Mouse (Mus musculus): ENCODE data around the gene Glb1. TPM values are rescaled to one million over a fixed set of nuclear protein-coding genes. Genes with fewer than 3 reads are reported as not detected.

Glb1 gene
- polyA plus RNA-seq (2014; fragmentation: Illumina TruSeq; extraction: RNeasy Lipid Tissue Mini Kit (QIAGEN cat#74804)): 13.7 TPM

DNA sequence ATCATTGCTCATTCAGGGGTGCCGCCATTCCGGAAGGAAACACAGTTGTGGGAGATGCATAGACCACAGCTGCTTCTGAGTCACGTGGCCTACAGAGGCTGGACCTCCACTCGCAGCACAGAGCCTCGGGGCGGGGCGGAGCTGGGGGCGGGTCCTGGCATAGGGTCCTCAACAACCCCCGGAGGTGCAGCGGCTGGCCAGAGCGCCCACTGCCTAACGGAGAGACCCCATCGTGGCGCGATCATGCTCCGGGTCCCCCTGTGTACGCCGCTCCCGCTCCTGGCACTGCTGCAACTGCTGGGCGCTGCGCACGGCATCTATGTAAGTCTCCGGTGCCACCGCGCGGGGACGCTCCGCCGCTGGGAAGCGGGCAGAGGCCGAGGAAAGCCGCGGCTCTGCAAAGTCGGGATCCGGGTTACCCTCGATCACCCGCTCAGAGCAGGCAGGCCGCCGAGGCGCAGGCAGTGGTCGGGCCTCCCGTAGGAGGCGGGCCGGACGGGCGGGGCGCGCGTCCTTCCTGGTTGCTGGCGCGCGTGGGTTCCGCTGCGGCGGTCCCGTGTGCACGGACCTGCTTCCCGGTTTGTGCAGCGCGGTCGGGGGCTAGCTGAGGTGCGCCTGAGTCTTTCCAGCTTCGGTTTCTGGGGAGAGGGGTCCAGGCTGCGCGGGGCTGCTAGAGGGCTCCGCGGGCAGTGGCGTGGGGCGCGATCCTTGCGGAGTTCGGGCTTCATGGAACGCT lies at the start of gene Glb1, which contains the start of gene Tmppe:
Gene Glb1 (plus strand): TSS at position 128 of the 736 bp plus-strand sequence.
Gene Tmppe (plus strand): TSS at position 157 of the 736 bp plus-strand sequence.

DNA sequence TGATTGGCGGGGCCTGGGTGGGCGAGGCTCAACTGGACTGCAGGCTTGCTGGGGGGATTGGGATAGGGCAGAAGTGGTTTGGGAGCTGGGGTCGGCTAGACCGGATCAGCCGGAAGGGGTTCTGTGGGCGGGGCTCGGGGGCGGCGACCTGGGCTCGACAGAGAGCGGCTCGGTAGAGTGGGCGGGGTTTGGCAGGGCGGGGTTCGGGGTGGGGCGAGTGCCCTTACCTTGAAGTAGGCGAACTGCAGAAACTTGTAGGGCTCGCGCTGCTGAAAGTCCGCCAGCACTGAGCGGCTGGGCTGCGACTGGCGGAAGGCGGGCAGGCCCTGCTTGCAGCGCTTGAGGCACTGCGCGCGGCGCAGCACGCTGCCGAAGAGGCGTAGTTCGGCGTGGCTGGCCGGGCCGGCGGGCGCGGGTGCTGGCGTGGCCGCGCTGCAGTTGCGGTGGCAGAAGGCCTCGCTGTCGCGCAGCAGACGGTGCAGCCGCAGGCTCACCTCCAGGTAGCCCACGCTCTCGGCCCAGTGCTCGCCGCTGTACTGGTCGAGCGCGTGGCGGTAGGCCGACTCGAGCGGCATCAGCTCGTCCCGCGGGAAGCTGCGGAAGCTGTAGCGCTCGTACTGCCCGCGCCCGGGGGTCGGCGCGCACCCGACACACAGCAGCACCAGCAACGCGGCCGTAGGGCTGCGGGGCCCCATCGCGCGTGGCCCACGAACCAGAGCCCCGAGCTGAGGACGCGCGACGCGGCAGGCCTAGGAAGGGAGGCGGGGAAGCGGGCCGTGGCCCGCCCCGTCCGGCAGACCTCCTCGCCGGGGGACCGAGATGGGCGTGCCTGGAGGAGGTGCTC lies 10.7 kb upstream of the Glb1 start, which contains the start of gene Crtap:
Gene Crtap (minus strand): TSS at position 771 of the 844 bp plus-strand sequence.

DNA sequence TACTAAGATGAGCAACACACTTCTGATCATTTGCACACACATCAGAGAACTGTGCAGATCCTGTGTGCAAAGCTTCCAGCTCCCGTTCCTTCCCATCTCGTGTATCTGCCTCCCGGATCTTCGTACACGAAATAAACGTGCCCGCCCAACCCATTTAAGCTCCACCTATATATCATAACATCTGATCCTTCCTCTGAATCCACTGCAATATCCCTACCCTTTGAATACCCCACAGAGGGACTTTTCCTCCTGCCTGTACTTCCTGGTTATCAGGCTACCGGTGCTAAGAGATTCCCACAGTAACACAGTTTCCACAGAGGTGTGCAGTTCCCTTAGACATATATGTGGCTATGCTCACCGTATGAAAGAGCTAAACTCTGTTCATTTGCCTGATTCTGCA lies 103.9 kb downstream of the Glb1 start, which contains the start of gene Ccr4:
Gene Ccr4 (minus strand): TSS at position 101 of the 400 bp plus-strand sequence.

DNA sequence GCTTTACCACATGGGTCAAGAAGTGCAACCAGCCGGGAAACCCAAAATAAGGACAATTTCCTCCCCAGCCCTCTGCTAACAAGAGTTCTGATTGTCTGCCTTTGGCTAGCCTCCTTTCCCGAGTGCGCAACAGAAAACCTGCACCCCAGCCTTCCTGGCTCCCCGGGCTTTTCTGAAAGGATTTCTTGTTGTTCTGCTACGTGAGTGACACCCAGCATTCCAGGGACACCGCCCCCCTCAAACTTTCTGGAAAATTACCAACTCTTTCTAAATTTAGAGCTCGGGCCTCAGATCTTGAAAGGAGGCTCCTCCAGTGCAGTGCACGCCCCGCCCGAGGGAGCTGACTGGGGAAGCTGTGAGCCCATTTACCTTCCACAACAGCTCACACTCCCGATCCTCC lies 114.5 kb downstream of the Glb1 start, which contains the start of gene C130032M10Rik:
Gene C130032M10Rik (plus strand): TSS at position 334 of the 400 bp plus-strand sequence.

Other genes starting within 250 kb of the Glb1 start
- gene Bcl2a1c, start 70.9 kb upstream of the Glb1 start, polyA plus RNA-seq (2014; fragmentation: Illumina TruSeq; extraction: RNeasy Lipid Tissue Mini Kit (QIAGEN cat#74804)): not detected
- gene Crtap, start 10.4 kb upstream of the Glb1 start, polyA plus RNA-seq (2014; fragmentation: Illumina TruSeq; extraction: RNeasy Lipid Tissue Mini Kit (QIAGEN cat#74804)): 74.4 TPM
- gene Tmppe, start within 50 bp of the Glb1 start, polyA plus RNA-seq (2014; fragmentation: Illumina TruSeq; extraction: RNeasy Lipid Tissue Mini Kit (QIAGEN cat#74804)): 1.2 TPM
- gene Ccr4, start 103.8 kb downstream of the Glb1 start, polyA plus RNA-seq (2014; fragmentation: Illumina TruSeq; extraction: RNeasy Lipid Tissue Mini Kit (QIAGEN cat#74804)): not detected
- not detected for gene C130032M10Rik, start 114.6 kb downstream of the Glb1 start, polyA plus RNA-seq (2014; fragmentation: Illumina TruSeq; extraction: RNeasy Lipid Tissue Mini Kit (QIAGEN cat#74804))
- gene Trim71, start 163.3 kb downstream of the Glb1 start, polyA plus RNA-seq (2014; fragmentation: Illumina TruSeq; extraction: RNeasy Lipid Tissue Mini Kit (QIAGEN cat#74804)): 0.37 TPM
- gene Cnot10, start 239.1 kb downstream of the Glb1 start, polyA plus RNA-seq (2014; fragmentation: Illumina TruSeq; extraction: RNeasy Lipid Tissue Mini Kit (QIAGEN cat#74804)): 52.4 TPM